Mouse (Mus musculus): Measurements from ENCODE around the gene Bbip1. TPM values are rescaled to one million over a fixed set of nuclear protein-coding genes. Genes with fewer than 3 reads are reported as not detected.
"Not testable (repeated sequence)": the region's sequence is repeated elsewhere in the genome, so short reads cannot be mapped to it uniquely, and the experiment has no call there.

The Bbip1 gene
- polyA plus RNA-seq (2012; rRNA removed) = 8.5 and 10.0 TPM in 2 replicates

GRCm38 (mm10) chr19:53943802-53944785, at the start of gene Bbip1, which contains the start of gene Shoc2:
Bbip1 (minus strand) TSS chr19:53944627.
Shoc2 (plus strand) TSS chr19:53944306.
- peak; percentile 97 for DNase-seq (ENCODE audit: low read depth)

DNA sequence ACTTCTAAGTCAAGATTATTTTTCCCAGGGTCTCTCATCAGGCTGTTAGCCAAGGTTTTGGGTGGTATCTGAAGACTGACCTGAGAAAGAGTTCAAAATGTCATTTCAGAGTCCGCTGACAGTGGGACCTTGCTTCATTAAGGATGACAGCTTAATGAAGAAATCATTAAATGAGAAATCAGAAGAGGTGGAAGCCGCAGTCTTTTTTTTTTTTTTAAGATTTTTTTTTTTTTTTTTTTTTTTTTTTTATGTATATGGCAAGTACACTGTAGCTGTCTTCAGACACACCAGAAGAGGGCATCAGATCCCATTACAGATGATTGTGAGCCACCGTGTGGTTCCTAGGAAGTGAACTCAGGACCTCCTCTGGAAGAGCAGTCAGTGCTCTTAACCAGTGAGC, 49.4 kb upstream of the Bbip1 start:
- DNase-seq (ENCODE audit: low read depth) = no peak

- no peak for DNase-seq (ENCODE audit: low read depth)
These were observed 46.1 kb upstream of the Bbip1 start for GRCm38 (mm10) chr19:53990538-53990937.

DNA sequence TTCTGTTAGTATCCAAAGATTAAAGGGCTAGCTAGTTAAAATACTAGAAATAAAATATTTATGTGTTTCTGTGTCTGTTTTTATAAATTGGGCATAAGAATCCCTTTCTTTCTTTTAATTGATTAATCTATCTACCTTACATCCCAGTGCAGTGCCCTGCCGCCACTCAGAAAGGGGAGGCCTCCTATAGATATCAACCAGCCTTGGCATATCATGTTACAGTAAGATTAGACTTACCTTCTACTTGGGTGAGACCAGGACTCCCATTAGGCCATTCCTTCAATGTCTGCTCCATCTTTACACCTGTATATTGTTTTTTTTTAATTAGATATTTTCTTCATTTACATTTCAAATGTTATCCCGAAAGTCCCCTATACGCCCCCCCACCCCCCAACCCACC, 40.2 kb upstream of the Bbip1 start:
- no peak for DNase-seq (ENCODE audit: low read depth)

GRCm38 (mm10) chr19:53983336-53983735, 38.9 kb upstream of the Bbip1 start:
- no peak for DNase-seq (ENCODE audit: low read depth)

GRCm38 (mm10) chr19:53982041-53982440, 37.6 kb upstream of the Bbip1 start:
- DNase-seq (ENCODE audit: low read depth) = no peak

DNA sequence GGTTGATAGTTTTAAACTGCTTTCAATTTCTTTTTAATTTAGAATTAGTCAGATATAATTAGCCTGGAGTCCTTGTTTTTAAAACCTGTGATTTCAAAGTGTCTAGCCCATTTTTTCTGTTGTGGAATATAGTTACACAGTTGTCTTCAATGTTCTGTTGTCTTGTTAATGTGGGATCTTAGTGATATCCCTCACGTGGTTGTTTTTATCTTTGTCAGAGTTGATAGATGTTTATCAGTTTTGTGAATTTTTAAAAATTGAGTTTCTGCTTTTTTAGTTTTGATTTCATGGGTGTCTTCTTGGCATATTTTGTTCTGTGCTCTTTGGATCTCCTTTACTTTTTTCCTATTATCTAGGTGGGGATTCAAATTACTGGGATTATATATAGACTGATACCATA, 29.2 kb upstream of the Bbip1 start:
- DNase-seq (ENCODE audit: low read depth) = no peak

- no peak for DNase-seq (ENCODE audit: low read depth)
These were observed 27.5 kb upstream of the Bbip1 start for GRCm38 (mm10) chr19:53971938-53972337.

- DNase-seq (ENCODE audit: low read depth) = no peak
These were observed 24.8 kb upstream of the Bbip1 start for GRCm38 (mm10) chr19:53969226-53969625.

DNA sequence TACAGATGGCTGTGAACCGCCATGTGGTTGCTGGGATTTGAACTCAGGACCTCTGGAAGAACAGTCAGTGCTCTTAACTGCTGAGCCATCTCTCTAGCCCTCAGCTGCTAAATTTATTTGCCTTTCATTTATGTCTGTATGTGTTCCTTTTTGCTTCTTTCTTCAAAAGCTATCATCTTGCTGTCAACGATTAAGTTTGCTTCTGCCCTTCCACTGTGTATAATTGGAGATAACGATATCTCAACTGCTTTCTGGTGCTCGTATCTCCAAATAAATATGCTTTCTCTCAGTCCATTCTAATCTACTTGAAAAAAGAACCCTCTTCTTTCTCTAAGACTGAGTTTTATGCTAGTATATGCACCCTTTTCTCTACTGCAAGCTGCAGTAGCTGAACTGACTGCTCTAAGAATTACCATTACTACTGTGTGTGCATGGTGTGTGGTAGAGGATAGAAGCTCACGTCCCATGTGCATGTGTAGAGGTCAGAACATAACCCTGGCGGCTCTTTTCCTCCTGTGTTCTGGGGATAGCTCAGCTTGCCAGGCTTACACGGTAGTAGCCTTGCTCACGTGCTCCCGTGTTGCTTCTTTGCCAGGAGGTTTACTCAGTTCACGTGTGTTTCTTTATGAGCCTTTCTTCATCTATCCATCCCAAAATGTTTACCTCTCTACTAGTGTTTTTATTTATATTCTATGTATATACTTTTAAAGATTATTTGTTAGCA, 20.6 kb upstream of the Bbip1 start:
- no peak for DNase-seq (ENCODE audit: low read depth)

DNA sequence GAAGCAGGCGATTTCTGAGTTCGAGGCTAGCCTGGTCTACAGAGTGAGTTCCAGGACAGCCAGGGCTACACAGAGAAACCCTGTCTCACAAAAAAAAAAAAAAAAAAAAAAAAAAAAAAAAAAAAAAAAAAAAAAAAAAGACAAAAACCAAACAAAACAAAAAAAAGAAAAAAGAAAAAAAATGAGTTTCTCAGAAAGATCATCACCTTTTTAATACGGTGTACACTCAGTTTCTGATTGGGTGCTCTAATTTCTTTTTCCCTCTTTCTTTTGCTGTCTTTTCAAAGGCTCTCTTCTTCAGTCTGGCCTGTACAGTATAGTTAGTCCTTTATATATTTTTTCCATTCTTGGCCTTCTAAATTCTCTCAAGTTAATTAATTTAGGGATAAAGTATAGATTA, 19.9 kb upstream of the Bbip1 start:
- not testable (repeated sequence) for DNase-seq (ENCODE audit: low read depth)

GRCm38 (mm10) chr19:53962511-53962910, 18.1 kb upstream of the Bbip1 start:
- no peak for DNase-seq (ENCODE audit: low read depth)

DNA sequence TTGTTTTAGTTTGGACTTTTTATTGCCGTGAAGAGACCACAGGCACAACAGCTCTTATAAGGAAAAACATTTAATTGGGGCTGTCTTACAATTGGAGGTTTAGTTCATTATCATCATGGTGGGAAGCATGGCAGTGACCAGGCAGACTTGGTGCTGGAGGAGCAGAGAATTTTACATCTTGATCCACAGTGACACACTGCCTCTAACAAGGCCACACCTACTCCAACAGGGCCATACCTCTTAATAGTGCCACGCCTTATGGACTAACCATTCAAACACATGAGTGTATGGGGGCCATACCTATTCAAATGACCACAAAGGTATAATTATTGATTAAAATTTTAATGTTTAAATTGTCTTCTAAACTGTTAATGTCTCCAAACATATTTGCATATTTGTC, 13.1 kb upstream of the Bbip1 start:
- no peak for DNase-seq (ENCODE audit: low read depth)

DNA sequence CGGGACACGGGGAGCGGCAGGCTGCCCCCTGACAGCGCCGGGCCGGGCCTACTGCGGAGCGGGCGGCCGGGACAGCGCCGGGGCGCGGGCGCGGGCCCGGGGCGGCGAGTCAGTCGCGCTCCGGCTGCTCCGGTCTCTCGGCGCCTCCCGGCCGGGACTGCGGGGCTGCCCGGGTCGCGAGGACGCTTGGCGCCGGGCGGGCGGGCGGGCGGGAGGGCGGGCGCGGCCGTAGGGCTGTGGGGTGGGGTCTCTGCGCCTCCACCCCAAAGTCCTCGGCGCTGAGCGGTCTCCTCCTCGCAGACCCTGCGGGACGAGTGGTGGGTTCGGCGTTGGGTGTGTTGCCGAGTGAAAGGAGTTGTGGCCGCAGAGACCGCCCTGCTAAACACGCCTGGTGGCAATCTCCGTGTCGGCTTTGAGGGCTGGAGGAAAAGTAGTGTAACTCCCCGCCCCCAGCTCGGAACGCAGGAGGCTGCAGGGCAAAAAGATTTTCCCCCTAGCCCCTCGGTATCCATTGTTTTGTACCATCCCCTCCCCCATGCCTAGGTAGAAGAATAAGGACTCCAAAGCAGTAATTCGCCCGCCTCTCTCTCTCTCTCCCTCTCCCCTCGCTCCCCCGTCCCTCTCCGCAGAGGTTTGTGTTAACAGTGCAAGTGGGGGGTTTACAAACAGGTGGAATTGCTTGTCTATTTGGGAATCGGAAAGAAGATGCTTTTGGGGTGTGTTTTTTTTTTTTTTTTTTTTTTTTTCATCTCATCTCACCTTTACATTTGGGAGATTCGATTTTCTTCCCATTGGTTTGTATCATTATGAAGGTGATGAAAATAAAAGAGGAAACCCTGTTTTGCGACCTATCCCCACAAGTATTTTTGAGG, 980 bp upstream of the Bbip1 start:
- DNase-seq (ENCODE audit: low read depth) = no peak

GRCm38 (mm10) chr19:53944786-53945169, 351 bp upstream of the Bbip1 start:
- DNase-seq (ENCODE audit: low read depth) = no peak

GRCm38 (mm10) chr19:53942342-53942741, 2.1 kb downstream of the Bbip1 start:
- DNase-seq (ENCODE audit: low read depth) = peak; percentile 84

GRCm38 (mm10) chr19:53941139-53941538, 3.3 kb downstream of the Bbip1 start:
- DNase-seq (ENCODE audit: low read depth) = no peak

DNA sequence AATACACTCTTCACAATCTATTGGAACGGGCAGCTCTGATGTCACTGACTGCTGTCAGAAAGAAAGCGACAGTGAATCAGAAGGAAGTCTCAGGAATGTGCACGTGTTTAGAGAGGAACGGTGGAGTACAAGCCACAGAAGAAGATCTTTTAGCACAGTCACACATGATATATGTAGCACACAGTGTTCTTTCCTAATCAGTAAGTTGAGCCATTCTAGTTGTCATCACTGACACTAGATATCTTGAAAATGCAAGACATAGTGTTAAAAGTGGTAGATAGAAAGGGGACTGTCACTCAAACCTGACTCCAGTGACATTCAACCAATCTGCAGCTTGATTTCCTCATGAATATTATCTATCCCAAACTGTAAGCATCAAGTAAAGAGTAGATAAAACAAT, 5.0 kb downstream of the Bbip1 start:
- no peak for DNase-seq (ENCODE audit: low read depth)

DNA sequence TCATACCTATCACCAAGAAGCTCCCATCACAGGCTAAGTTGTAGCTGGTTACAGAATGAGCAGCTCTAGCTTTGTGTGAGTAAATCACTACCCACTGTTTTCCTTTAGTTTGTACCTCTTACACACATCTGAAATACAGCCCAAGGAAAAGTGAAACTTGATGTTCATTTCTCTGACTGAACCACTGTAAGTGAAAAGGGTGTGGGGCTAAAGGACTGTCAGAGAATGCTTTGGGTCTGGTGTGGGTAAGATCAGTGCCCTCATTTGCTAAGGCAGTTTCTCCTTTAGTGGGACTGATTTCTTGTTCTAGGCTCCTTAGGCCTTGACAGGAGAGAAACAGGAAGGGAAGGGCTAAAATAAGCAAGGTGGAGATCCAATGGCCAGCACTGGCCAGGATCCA, 10.4 kb downstream of the Bbip1 start:
- DNase-seq (ENCODE audit: low read depth) = no peak

DNA sequence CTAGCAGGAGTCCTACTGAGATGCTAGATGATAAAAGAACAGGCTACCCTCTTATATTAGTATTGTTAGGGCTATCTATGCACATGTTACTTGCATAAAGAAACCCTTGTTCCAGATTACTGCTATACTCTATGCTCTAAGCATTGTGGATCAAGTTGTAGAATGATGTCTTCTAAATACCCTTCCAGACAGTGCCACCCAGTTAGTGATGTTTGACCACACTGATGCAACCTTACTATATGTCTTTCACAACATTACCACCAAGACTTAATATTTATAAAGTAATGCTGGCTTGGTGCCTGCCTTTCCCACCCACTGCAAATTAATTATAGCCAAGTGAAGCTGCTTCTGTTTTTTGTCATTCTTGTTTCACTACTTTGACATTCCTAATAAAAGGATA, 11.4 kb downstream of the Bbip1 start:
- no peak for DNase-seq (ENCODE audit: low read depth)

- DNase-seq (ENCODE audit: low read depth) = no peak
These were observed 15.2 kb downstream of the Bbip1 start for GRCm38 (mm10) chr19:53929218-53929617.

GRCm38 (mm10) chr19:53926705-53927104, 17.7 kb downstream of the Bbip1 start:
- DNase-seq (ENCODE audit: low read depth) = no peak

Measured in gonadal fat pad, adult 2 months (tissue).